In the genomic region with DNA sequence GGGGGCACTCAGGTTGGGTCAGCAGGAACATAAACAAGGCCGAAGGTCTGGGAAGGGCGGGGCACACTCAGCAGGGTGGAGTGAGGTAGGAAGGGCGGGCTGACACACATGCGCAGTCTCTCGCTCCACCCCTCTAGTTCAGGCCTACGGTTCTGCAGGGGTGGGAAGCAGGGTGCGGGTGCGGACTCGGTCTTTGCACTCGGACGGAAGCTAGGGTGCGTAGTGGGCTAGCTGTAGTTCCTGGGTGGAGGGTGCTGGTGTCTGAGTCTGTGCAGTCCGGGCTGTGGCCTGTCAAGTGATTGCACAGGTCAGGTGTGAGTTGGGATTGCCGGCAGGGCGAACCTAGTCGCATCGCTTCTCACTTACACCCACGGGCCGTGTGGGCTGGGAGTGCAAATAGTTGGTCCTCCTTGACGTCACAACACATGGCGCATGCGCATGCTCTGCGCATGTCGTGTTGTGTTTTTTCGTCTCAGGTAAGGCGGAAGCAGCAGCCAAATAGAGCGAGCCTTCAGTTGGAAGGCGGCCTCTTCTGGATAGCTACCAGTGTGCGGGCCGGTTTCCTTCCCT, we compare ENCODE assay signal across 8 mouse cellular contexts. TPM values are rescaled to one million over a fixed set of nuclear protein-coding genes. Genes with fewer than 3 reads are reported as not detected.
DNase-seq lines count a peak whose midpoint lies in the region; ATAC-seq lines count a peak whose summit lies in the region.

No protein-coding gene starts in this region.

- ATAC-seq in megakaryocyte progenitor cell, adult 5-6 weeks (replicated peaks; ENCODE audit: poor library complexity) = peak; percentile 84

- peak; percentile 97 for DNase-seq in adipocyte (ENCODE audit: low spot score)
- DNase-seq in embryo, embryonic 10 days (ENCODE audit: low spot score) = peak; percentile 98
- DNase-seq in gastrocnemius, postnatal 10 days = peak; percentile 91
- peak; percentile 100 for DNase-seq in induced T-regulatory cell, adult 2 months (ENCODE audit: low read depth)
- DNase-seq in left cerebral cortex, adult 9 months (ENCODE audit: low spot score in 2 of 2) = peak; percentile 93 to 97
- peak; percentile 91 for DNase-seq in right cerebral cortex, postnatal 14 days
- DNase-seq in urinary bladder, postnatal 36 days (ENCODE audit: low spot score in 2 of 2) = peak; percentile 94

RNA-seq across cellular contexts. Expression of gene D2hgdh, which starts 0.5 kb away (rescaled TPM):
- total RNA-seq in gastrocnemius, postnatal 10 days (2021) = 10 to 100 TPM; 19.5 to 24.4 TPM
- total RNA-seq in megakaryocyte progenitor cell, adult 5-6 weeks (2015) = 11.5 and 14.4 TPM in 2 replicates
- total RNA-seq in megakaryocyte progenitor cell, adult 5-6 weeks (2017) = 16.5 and 17.0 TPM in 2 replicates

RNA-seq across cellular contexts. Expression of gene Ing5, which starts 21.4 kb away (rescaled TPM):
- total RNA-seq in gastrocnemius, postnatal 10 days (2021) = 1 to 10 TPM; 4.8 to 5.7 TPM
- total RNA-seq in megakaryocyte progenitor cell, adult 5-6 weeks (2015) = 9.0 and 10.2 TPM in 2 replicates
- total RNA-seq in megakaryocyte progenitor cell, adult 5-6 weeks (2017) = 38.3 and 42.8 TPM in 2 replicates

RNA-seq across cellular contexts. Expression of gene Dtymk, which starts 23.5 kb away (rescaled TPM):
- 10 to 100 TPM; 33.4 to 40.5 TPM for total RNA-seq in gastrocnemius, postnatal 10 days (2021)
- total RNA-seq in megakaryocyte progenitor cell, adult 5-6 weeks (2015) = 234 TPM in 2 replicates
- total RNA-seq in megakaryocyte progenitor cell, adult 5-6 weeks (2017) = 229 and 230 TPM in 2 replicates

RNA-seq across cellular contexts. Expression of gene Gal3st2, which starts 35.9 kb away (rescaled TPM):
- not detected for total RNA-seq in gastrocnemius, postnatal 10 days (2021)
- 0.15 TPM in 1 of 2 replicates, not detected in the other for total RNA-seq in megakaryocyte progenitor cell, adult 5-6 weeks (2015)
- not detected in 2 replicates for total RNA-seq in megakaryocyte progenitor cell, adult 5-6 weeks (2017)

Comparison
In these comparisons a context has a peak if more than half of its experiments do, and no peak if none do; other contexts are left out.
1. Peak in every context shown above with its lines: DNase-seq and ATAC-seq.
2. RNA of gene Dtymk, which starts 23.5 kb away (total RNA-seq): 229 to 234 TPM in megakaryocyte progenitor cell, adult 5-6 weeks; 33.4 to 40.5 TPM in gastrocnemius, postnatal 10 days; every median in the first group is over 4 times any median in the second.